Mouse (Mus musculus) forebrain, embryonic 11.5 days (tissue): ENCODE results near the gene Kcp. TPM values are rescaled to one million over a fixed set of nuclear protein-coding genes. Genes with fewer than 3 reads are reported as not detected.
A peak's percentile ranks its signal among the peaks of the same experiment; 100 is the strongest.

Experiments used
- ATAC-seq: fragments of 200-750 bp; cut with Nextera tagmentation; replicated peaks from 2 replicates; pipeline ENCODE4 v1.8.0; 2017; ENCODE audit warnings: moderate TSS enrichment; ENCODE audit not compliant: low FRiP score
- DNase-seq: peaks from one replicate; pipeline ENCODE4 v3.0.0-alpha.2; 2017; ENCODE audit warnings: low spot score
- H3K27ac ChIP-seq: fragments of 300-500 bp; sonication (generic); 2 replicates; pipeline ENCODE4 v1.5.1; 2014; ENCODE audit warnings: low read depth, low read length
- H3K27me3 ChIP-seq: fragments of 300-500 bp; sonication (generic); 2 replicates; pipeline ENCODE4 v1.6.1; 2014; ENCODE audit warnings: mild to moderate bottlenecking, low read length, mixed read lengths; ENCODE audit not compliant: control insufficient read depth, insufficient read depth
- H3K36me3 ChIP-seq: fragments of 300-500 bp; sonication (generic); 2 replicates; pipeline ENCODE4 v1.6.1; 2014; ENCODE audit warnings: mild to moderate bottlenecking, low read length, moderate library complexity, mixed read lengths; ENCODE audit not compliant: control insufficient read depth, insufficient read depth
- H3K4me1 ChIP-seq: fragments of 300-500 bp; sonication (generic); replicated peaks from 2 replicates; pipeline ENCODE4 v1.6.1; 2014; ENCODE audit warnings: low read length, mixed read lengths; ENCODE audit not compliant: control insufficient read depth, insufficient read depth
- H3K4me2 ChIP-seq: fragments of 300-500 bp; sonication (generic); 2 replicates; pipeline ENCODE4 v1.6.1; 2014; ENCODE audit warnings: low read depth, mild to moderate bottlenecking, low read length, moderate library complexity, mixed read lengths; ENCODE audit not compliant: severe bottlenecking
- H3K4me3 ChIP-seq: fragments of 300-500 bp; sonication (generic); 2 replicates; pipeline ENCODE4 v1.5.1; 2014; ENCODE audit warnings: low read depth, low read length
- H3K9ac ChIP-seq: fragments of 300-500 bp; sonication (generic); 2 replicates; pipeline ENCODE4 v1.6.1; 2014; ENCODE audit warnings: low read length
- H3K9me3 ChIP-seq: fragments of 300-500 bp; sonication (generic); 2 replicates; pipeline ENCODE4 v1.6.1; 2016; ENCODE audit warnings: low read length, mixed read lengths; ENCODE audit not compliant: control insufficient read depth
- WGBS: fragments of 180-500 bp; shearing (Covaris S2); extraction: QIAGEN DNeasy Blood & Tissue Kit; methylation state at CpG from one replicate; pipeline ENCODE4 v1.1.7; 2014; 5-methylcytosine and 5-hydroxymethylcytosine counted together
- polyA plus RNA-seq: library from polyadenylated mRNA; unstranded; fragments of >200 nt; fragmentation: Nextera tagmentation; extraction: Ambion mirVana; gene quantifications from 2 replicates; pipeline ENCODE4 v1.2.1, GENCODE M21; 2014

Gene Kcp
- polyA plus RNA-seq, 1 experiment from 2014 or later, result 14.4 TPM

DNA sequence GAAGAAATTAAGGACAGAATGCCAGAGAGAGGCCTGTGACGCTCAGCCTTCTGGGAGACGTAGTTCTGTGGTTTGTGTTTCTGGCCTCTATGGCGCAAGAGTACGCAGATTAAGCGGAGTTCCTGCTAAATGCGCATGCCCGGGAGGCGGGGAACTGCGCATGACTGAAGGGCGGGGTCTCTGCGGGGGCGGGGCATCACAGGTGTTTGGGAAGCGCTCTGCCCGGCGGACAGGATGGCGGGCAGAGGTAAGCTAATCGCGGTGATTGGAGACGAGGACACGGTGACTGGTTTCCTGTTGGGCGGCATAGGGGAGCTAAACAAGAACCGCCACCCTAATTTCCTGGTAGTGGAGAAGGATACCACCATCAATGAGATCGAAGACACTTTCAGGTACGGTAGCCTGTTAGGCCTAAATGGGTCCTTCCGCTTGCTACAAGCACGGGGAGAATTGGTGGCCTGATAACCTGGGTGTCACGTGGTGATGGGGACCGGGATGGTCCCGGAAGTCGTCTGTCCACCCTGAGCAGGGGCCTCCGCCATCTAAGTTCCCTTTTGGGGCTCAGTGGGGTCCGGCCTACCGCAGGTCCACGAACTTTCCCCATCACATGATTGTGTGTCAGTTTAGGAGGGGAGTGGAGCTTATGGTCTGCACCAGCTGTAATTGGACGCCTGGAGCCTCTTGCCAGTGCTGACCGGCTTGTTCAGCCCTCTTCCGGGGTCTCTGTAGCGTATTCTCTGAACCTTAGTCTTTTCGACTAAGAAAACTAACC is 40.0 kb downstream of the Kcp start, which contains the start of gene Atp6v1f:
Gene Atp6v1f (plus strand): TSS at position 136 of the 772 bp plus-strand sequence.
- ATAC-seq, result peak; percentile 94

DNA sequence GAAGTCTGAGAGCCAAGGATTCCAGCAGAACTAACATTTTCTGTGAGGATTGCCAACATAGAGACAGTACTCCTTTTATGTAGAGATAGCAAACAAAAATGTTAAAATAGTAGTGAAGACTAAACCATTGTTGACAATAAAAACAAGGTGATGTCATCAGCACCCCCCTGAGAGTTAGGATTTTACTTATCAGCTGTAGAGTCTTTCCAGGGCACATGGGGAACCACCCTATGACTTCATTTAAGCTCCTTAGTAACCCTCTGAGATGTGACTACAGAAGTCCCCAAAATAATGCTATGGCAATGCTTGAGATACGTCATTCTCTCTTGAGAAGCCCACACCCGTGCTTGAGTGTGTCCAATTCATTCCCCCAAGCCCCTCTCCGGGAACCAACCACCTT is 44.4 kb downstream of the Kcp start:
- Histone ChIP-seq H3K27ac (no peak overlapping the region), H3K36me3 (no peaks in the 10 kb centered on the region), H3K4me3 (no peak overlapping the region), H3K4me2 (no peak overlapping the region), H3K4me1 (peaks cover 1% of the 10 kb centered on the region; the same call in 1 of the 2 replicates), H3K9ac (no peak overlapping the region), H3K27me3 (no peaks in the 10 kb centered on the region), H3K9me3 (no peaks in the 10 kb centered on the region)
- WGBS, result 77% methylated on average over 3 of the region's 3 CpGs
- DNase-seq, result no peak
- ATAC-seq, result no peak

More for the DNA sequence above, 40.0 kb downstream of the Kcp start, which contains the start of gene Atp6v1f:
- peak; percentile 96 for DNase-seq
- Histone ChIP-seq H3K4me2 (peak within 1 kb of the TSS; percentile 82), H3K9ac (peak within 1 kb of the TSS; percentile 70), H3K9me3 (no peaks in the 10 kb centered on the region), H3K4me1 (peaks cover 4% of the 10 kb centered on the region; the same call in 1 of the 2 replicates), H3K36me3 (no peaks in the 10 kb centered on the region; the same call in 1 of the 2 replicates), H3K27ac (no peak within 1 kb of the TSS), H3K27me3 (no peaks in the 10 kb centered on the region), H3K4me3 (peak within 1 kb of the TSS; percentile 61)
- WGBS, result under 1% methylated on average over 39 of the region's 39 CpGs

DNA sequence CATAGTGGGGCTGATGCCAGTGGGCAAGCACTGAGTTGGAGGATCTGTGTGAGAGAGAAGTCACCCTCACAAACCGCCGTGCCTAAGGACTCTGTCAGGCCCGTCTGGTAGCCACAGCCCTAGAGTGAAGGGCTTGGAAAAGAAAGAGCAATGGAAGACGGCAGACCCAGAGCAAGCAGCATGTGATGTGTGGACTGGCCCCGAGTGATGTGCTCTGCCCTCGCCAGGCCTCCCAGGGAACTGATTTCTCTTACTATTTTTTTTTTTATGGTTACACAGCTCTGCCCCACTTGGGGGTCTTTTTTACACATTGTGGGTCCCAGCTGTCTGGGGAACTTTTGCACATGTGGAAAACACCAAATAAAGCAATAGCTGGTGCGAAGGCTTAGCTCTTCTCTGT is 46.2 kb downstream of the Kcp start:
- ATAC-seq, result no peak
- WGBS, result 69% methylated on average over 7 of the region's 7 CpGs

DNA sequence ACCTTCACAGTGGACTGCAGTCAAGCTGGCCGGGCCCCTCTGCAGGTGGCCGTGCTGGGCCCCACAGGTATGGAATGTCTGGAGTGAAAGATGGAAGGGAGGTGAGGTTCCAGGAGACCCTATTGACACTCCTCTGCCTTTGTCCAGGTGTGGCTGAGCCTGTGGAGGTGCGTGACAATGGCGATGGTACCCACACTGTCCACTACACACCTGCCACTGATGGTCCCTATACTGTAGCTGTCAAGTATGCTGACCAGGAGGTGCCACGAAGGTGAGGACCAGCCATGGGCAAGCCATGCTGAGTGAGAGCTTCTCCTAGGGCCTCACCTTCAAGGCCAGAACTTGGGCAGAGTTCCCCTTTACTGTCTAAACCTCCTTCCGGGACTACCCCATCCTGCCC is 57.1 kb downstream of the Kcp start:
- Histone ChIP-seq H3K4me2 (no peak overlapping the region), H3K4me1 (no peaks in the 10 kb centered on the region), H3K27me3 (no peaks in the 10 kb centered on the region), H3K9ac (no peak overlapping the region), H3K27ac (no peak overlapping the region), H3K4me3 (no peak overlapping the region), H3K9me3 (no peaks in the 10 kb centered on the region), H3K36me3 (no peaks in the 10 kb centered on the region)
- ATAC-seq, result no peak
- DNase-seq, result no peak
- WGBS, result 93% methylated on average over 6 of the region's 6 CpGs

More for the DNA sequence above, 46.2 kb downstream of the Kcp start:
- Histone ChIP-seq H3K36me3 (no peaks in the 10 kb centered on the region), H3K9me3 (no peaks in the 10 kb centered on the region), H3K4me1 (no peaks in the 10 kb centered on the region), H3K9ac (no peak overlapping the region), H3K27me3 (no peaks in the 10 kb centered on the region), H3K27ac (no peak overlapping the region), H3K4me2 (no peak overlapping the region), H3K4me3 (no peak overlapping the region)
- DNase-seq, result no peak

DNA sequence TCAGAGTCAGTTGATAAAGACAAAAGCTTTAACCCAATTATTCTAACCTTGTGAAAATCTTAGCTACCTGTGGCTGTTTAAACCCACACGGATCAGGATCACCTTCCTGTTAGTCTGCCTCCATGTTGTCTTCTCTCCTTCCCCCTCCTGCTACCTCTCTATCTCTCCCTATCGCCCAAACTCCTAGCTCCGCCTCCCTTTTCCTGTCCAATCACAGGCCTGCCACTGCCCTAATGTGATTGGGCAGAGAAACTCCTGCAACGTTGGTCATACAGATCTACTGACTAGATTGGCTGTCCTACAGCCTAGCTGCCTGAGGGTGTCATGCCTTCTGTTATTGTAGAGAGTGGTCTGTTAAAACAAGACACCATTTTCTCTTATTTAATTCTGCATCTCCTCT is 57.9 kb downstream of the Kcp start:
- Histone ChIP-seq H3K36me3 (no peaks in the 10 kb centered on the region), H3K4me2 (no peak overlapping the region), H3K9ac (no peak overlapping the region), H3K4me1 (no peaks in the 10 kb centered on the region), H3K4me3 (no peak overlapping the region), H3K9me3 (no peaks in the 10 kb centered on the region), H3K27ac (no peak overlapping the region), H3K27me3 (no peaks in the 10 kb centered on the region)
- no peak for ATAC-seq
- WGBS, result 40% methylated on average over 4 of the region's 4 CpGs
- DNase-seq, result no peak

DNA sequence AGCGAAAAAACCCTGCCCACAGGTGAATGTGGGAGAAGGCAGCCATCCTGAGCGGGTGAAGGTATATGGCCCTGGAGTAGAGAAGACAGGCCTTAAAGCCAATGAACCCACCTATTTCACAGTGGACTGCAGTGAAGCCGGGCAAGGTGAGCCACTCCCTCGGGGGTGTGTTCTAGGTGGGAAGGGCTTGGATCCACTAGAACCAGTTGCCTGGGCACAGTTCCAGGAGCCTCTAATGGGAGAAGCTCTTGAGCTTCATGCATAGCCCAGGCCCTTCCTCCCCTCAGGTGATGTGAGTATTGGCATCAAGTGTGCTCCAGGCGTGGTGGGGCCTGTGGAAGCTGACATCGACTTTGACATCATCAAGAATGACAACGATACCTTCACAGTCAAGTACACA is 62.4 kb downstream of the Kcp start:
- no peak for DNase-seq

DNA sequence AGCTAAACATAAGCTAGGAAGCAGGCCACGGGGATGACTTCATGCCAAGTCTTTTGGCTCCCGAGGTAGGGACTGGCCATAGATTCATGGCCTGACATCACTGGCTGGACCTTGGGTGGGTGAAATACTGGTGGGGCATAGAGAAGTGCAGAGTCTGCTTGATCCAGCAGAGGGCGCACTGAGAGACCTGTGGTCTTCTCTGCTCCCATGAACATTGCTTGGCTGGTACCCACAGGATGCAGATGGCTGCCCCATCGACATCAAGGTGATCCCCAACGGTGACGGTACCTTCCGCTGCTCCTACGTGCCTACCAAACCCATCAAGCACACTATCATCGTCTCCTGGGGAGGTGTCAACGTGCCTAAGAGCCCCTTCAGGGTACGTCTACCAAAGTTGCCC is 63.0 kb downstream of the Kcp start:
- ATAC-seq (no peak), DNase-seq (peak; percentile 59)
- Histone ChIP-seq H3K27ac (no peak overlapping the region), H3K4me3 (no peak overlapping the region), H3K4me1 (no peaks in the 10 kb centered on the region), H3K36me3 (no peaks in the 10 kb centered on the region), H3K27me3 (no peaks in the 10 kb centered on the region), H3K9me3 (no peaks in the 10 kb centered on the region), H3K9ac (no peak overlapping the region), H3K4me2 (no peak overlapping the region)
- 72% methylated on average over 11 of the region's 11 CpGs for WGBS

More for the DNA sequence above, 62.4 kb downstream of the Kcp start:
- H3K4me3 ChIP-seq, result no peak overlapping the region
- ATAC-seq, result no peak
- no peaks in the 10 kb centered on the region for H3K27me3 ChIP-seq
- no peak overlapping the region for H3K27ac ChIP-seq
- H3K4me2 ChIP-seq, result no peak overlapping the region
- no peaks in the 10 kb centered on the region for H3K4me1 ChIP-seq
- 93% methylated on average over 7 of the region's 7 CpGs for WGBS
- H3K36me3 ChIP-seq, result no peaks in the 10 kb centered on the region
- no peaks in the 10 kb centered on the region for H3K9me3 ChIP-seq
- H3K9ac ChIP-seq, result no peak overlapping the region

DNA sequence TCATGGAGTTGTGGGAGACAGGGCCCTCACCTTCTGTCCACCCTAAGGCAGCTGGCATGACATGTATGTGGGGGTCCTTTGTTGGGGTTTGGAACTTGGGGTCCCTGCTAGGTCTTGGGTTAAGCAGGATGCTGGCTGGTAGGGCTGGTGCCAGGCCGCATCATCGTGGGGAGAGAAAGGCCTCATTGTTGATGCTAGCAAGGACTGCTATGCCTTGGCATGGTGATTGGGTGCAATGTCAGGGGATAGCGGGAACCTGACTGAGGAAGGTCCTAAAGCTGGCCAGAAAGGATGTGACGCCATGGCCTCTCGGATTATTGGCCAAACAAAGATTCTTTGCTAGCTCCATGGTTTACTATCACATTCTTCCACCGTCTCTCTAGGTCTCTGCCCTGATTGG is 68.0 kb downstream of the Kcp start:
- no peak overlapping the region for H3K4me2 ChIP-seq
- DNase-seq (no peak), ATAC-seq (no peak)
- 87% methylated on average over 6 of the region's 6 CpGs for WGBS
- no peaks in the 10 kb centered on the region for H3K9me3 ChIP-seq
- no peak overlapping the region for H3K9ac ChIP-seq
- H3K27me3 ChIP-seq, result peaks cover 6% of the 10 kb centered on the region; the same call in 1 of the 2 replicates
- H3K4me1 ChIP-seq, result peaks cover 18% of the 10 kb centered on the region
- no peak overlapping the region for H3K4me3 ChIP-seq
- no peak overlapping the region for H3K27ac ChIP-seq
- H3K36me3 ChIP-seq, result no peaks in the 10 kb centered on the region

DNA sequence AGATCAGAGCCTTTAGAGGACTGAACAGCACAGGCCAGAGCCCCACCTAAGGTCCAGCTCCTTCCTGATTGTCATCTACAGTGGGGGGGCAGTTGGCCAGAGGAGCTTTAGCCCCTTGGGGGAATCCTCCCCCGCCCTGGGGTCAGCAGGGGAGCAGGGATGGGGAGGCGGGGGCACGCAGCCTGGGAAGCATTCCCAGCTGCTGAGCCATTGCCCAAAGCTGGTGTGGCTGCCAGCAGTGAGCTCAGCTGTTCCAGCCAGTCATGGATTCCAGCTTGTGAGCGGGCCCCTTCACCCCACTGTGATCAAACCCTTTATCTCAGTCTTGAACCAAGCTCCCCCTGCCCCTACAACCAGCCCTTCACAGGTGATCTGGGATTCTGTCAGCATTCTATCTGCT is 68.5 kb downstream of the Kcp start:
- Histone ChIP-seq H3K4me2 (no peak overlapping the region), H3K4me1 (peaks cover 18% of the 10 kb centered on the region), H3K27ac (no peak overlapping the region), H3K9me3 (no peaks in the 10 kb centered on the region), H3K27me3 (peaks cover 10% of the 10 kb centered on the region), H3K9ac (no peak overlapping the region), H3K36me3 (no peaks in the 10 kb centered on the region), H3K4me3 (no peak overlapping the region)
- no peak for DNase-seq
- 78% methylated on average over 4 of the region's 4 CpGs for WGBS
- ATAC-seq, result no peak
